Mouse (Mus musculus) erythroblast, embryonic 14.5 days (primary cell): ENCODE measurements around the gene Ptpn3.

Experiments used
- GATA1 ChIP-seq: IDR thresholded peaks from 2 replicates; pipeline ENCODE4 v1.6.1; 2012; ENCODE audit warnings: low read length, inconsistent platforms, mixed read lengths
- TAL1 ChIP-seq: IDR thresholded peaks from 3 replicates; pipeline ENCODE4 v1.6.1; 2012; ENCODE audit warnings: low read length, inconsistent platforms, mixed read lengths

GRCm38 (mm10) chr4:57230341-57230740, 71.3 kb downstream of the Ptpn3 start:
- no peak for TF ChIP-seq TAL1
- TF ChIP-seq GATA1: no peak
